Mouse (Mus musculus): ENCODE data around the gene 4930467E23Rik. TPM values are rescaled to one million over a fixed set of nuclear protein-coding genes. Genes with fewer than 3 reads are reported as not detected.
"Not testable (repeated sequence)": the region's sequence is repeated elsewhere in the genome, so short reads cannot be mapped to it uniquely, and the experiment has no call there.

4930467E23Rik gene
- polyA plus RNA-seq, 1 experiment from 2014 or later = 0.15 TPM

DNA sequence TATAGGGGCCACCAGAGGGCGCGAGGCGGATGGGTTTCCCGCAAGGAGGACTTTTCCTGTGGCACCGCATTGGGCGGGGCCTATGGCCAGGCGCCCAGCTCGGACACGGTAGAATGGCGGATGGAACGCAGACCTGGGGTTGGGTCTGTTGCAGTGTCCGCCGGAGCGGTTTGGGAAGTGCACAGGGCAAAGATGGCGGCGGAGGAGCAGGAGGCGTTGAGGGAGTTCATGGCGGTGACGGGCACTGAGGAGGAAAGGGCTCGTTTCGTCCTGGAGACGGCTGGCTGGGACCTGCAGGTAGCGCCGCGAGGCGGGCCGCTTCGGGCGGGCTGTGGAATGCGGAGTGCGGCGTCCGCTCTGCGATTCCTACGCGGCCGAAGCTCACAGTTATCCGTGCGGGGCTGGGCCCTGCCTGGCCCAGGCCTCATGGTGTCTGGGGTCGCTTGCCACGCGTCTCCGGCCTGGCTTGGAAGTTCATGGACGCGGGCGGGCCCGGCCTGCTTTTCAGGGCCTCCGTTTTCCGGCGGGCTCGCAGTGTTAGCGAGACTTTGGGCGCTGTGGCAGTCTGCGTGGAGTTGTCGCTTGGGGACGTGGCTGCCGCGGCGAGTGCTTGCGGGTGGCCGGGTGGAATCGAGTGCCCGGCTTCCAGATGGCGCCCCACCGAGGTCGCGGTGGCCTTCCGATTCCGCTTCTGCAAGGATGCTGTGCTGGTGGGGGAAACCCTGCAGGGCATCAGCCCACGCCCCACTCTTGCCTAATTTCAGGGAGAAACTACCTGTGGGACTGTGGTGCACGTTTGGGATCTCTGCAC is 55.4 kb downstream of the 4930467E23Rik start:
- peak overlapping the region; percentile 38 for H3K4me2 ChIP-seq (replicated peaks)
- not testable (repeated sequence) for H3K9me3 ChIP-seq (replicated peaks); H3K27me3 ChIP-seq; H3K4me1 ChIP-seq; H3K36me3 ChIP-seq
- peak; percentile 100 for ATAC-seq (ENCODE audit: insufficient number of reproducible peaks, low FRiP score, low TSS enrichment, low read depth)
- 13% methylated on average over 71 of the region's 71 CpGs for WGBS
- H3K9ac ChIP-seq = peak overlapping the region; percentile 83
- H3K4me3 ChIP-seq (replicated peaks) = peak overlapping the region; percentile 59
- peak overlapping the region; percentile 90 for H3K27ac ChIP-seq (replicated peaks)

DNA sequence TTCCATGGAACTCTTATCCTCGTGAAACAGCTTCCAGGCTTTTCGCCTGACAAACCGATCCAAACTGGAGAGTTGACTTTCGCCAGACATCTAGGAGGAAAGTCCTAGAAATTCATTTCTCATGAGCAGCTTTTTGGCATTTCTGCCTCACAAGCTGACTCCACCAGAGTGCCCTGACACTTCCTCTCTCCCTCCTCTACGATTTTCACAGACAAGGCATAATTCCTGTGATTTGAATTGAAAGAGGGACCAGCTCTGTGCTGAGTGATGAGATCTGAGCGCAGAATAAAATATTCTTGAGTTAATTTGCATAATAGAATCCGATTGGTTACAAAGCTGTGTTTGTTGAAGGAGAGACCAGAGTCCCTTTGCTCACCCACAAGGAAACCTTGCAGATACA is 63.3 kb downstream of the 4930467E23Rik start:
- H3K27me3 ChIP-seq; H3K9me3 ChIP-seq (replicated peaks); H3K9ac ChIP-seq; H3K36me3 ChIP-seq; H3K4me3 ChIP-seq (replicated peaks); ATAC-seq (ENCODE audit: insufficient number of reproducible peaks, low FRiP score, low TSS enrichment, low read depth); H3K27ac ChIP-seq (replicated peaks); H3K4me1 ChIP-seq; H3K4me2 ChIP-seq (replicated peaks): not testable (repeated sequence)
- 76% methylated on average over 7 of the region's 7 CpGs for WGBS

Other genes starting within 250 kb of the 4930467E23Rik start
- not detected in 2 replicates for gene Defb7, start 234.5 kb upstream of the 4930467E23Rik start, polyA plus RNA-seq (2015; fragmentation: Nextera tagmentation; extraction: Ambion mirVana)
- not detected in 2 replicates for gene Gm31371, start 173.8 kb downstream of the 4930467E23Rik start, polyA plus RNA-seq (2015; fragmentation: Nextera tagmentation; extraction: Ambion mirVana)

Measured in embryonic facial prominence, embryonic 15.5 days (tissue).